Mouse (Mus musculus) kidney, postnatal 10 days (tissue): ENCODE results near the gene Olfr706.
A peak's percentile ranks its signal among the peaks of the same experiment; 100 is the strongest.
"Not testable (repeated sequence)": the region's sequence is repeated elsewhere in the genome, so short reads cannot be mapped to it uniquely, and the experiment has no call there.

Experiments used
- DNase-seq: peaks from one replicate; pipeline ENCODE4 v3.0.0; 2021; ENCODE audit warnings: mixed read lengths

Gene Olfr706

GRCm38 (mm10) chr7:106888062-106888461, at the start of gene Olfr706:
Olfr706 (minus strand) TSS chr7:106888162.
- DNase-seq = no peak

GRCm38 (mm10) chr7:106932119-106932518, 44.2 kb upstream of the Olfr706 start, which contains the start of gene Olfr709-ps1:
Olfr709-ps1 (minus strand) TSS chr7:106932219.
- DNase-seq = no peak

- DNase-seq = peak; percentile 6
Observed at GRCm38 (mm10) chr7:106920961-106921360, 33.0 kb upstream of the Olfr706 start.

GRCm38 (mm10) chr7:106907676-106908075, 19.7 kb upstream of the Olfr706 start, which contains the start of gene Olfr1532-ps1:
Olfr1532-ps1 (plus strand) TSS chr7:106908001.
- no peak for DNase-seq

- not testable (repeated sequence) for DNase-seq
Observed at GRCm38 (mm10) chr7:106901141-106901540, 13.2 kb upstream of the Olfr706 start, which contains the start of gene Olfr707. Olfr707 (minus strand) TSS chr7:106901241.

GRCm38 (mm10) chr7:106876791-106877190, 11.2 kb downstream of the Olfr706 start, which contains the start of gene Olfr705:
Olfr705 (minus strand) TSS chr7:106876891.
- DNase-seq = no peak

- no peak for DNase-seq
Observed at GRCm38 (mm10) chr7:106862885-106863284, 25.1 kb downstream of the Olfr706 start, which contains the start of gene Olfr704. Olfr704 (plus strand) TSS chr7:106863185.

GRCm38 (mm10) chr7:106843060-106843459, 44.9 kb downstream of the Olfr706 start, which contains the start of gene Olfr703:
Olfr703 (plus strand) TSS chr7:106843360.
- no peak for DNase-seq

- DNase-seq = no peak
Observed at GRCm38 (mm10) chr7:106833793-106834192, 54.2 kb downstream of the Olfr706 start, which contains the start of gene Olfr702. Olfr702 (minus strand) TSS chr7:106833893.
